Mouse (Mus musculus) B cell, adult 2 months (primary cell): Measurements from ENCODE around the gene Ush1g.

Source experiments
- DNase-seq, 2 experiments: peaks; one replicate each; pipeline ENCODE4 v3.0.0; 2022

Gene Ush1g

DNA sequence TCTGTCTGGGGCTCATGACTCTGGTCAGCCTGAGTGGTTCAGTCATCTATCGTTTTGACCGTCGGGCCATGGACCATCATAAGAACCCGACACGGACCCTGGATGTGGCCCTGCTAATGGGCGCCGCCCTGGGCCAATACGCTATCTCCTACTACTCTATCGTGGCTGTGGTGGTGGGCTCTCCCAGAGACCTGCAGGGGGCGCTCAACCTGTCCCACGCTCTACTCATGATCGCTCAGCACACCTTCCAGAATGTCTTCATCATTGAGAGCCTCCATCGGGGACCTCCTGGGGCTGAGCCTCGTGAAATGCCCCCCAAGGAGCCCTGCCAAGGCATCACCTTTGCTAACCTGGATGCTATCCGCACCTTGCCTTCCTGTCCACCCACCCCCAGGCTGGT is 7.5 kb upstream of the Ush1g start:
- peak; percentile 35 to 38 for DNase-seq

- DNase-seq, result no peak
These were observed 4.9 kb upstream of the Ush1g start for GRCm38 (mm10) chr11:115326730-115327129.

- no peak for DNase-seq
These were observed 1.5 kb upstream of the Ush1g start for GRCm38 (mm10) chr11:115323354-115323753.

DNA sequence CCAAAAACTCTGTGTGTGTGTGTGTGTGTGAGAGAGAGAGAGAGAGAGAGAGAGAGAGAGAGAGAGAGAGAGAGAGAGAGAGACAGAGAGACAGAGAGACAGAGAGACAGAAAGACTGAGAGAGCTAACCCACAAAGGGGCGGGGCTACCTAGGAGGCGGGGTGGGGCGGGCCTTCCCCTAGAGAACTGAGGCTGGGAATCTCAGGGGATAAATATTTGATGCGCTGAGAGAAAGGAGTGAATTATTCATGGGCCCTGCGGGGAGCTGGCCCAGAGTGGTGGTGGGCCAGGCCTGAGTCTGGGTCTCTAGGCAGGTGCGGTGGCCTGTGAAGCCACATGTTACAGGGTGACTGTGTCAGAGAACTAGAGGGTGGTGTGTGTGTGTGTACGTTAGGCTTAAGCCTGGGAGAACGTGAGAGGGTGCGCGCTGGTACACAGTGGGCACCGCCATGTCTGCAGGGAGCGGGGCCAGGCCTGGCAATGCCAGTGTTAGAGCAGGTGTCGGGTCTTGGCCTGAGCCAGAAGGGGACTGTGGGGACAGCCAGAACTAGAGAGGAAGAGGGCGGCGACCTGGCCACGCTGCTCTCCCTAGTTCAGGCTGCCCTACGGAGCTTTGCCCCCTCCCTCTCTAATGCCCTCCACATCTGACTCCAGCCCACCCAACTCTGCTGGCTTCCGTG is 2.0 kb downstream of the Ush1g start:
- no peak for DNase-seq

DNA sequence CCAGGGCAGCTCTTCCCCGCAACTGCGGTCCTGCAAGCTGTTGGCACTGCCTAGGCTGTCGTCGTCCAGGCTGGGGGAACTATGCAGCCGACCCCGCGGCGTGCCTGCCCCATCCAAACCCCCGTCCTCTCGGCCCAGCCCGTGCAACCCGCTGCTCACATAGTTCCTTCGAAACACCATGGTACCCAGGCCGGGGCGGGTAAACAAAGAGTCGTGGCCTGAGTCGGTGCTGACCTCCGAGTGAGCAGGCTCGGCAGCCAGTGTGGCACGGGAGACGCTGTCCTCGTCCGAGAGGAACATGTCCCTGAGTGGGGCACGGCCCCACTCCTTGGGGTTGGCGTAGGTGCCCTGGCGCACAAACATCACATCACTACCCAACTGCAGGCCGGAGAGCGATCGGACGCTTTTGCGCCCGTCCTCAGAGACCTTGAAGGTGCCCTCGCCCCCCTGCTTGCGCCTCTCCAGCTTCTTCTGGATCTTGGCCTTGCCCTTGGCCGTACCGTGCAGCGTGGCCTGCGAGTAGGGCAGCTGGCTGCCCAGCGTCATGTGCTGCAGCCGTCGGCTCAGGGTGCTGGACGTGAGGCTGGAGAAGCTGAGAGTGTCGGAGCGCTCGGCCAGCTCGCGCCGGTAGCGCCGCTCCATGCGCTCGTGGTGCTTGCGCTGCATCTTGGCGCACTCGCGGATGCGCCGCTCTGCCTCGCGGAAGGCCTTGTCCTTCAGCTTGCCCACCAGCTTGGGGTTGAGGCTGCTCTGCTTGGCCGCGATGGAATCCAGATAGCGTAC is 3.4 kb downstream of the Ush1g start:
- DNase-seq, result no peak

- no peak for DNase-seq
These were observed 4.6 kb downstream of the Ush1g start for GRCm38 (mm10) chr11:115317204-115317603.

- no peak for DNase-seq
These were observed 7.6 kb downstream of the Ush1g start for GRCm38 (mm10) chr11:115314249-115314648.

DNA sequence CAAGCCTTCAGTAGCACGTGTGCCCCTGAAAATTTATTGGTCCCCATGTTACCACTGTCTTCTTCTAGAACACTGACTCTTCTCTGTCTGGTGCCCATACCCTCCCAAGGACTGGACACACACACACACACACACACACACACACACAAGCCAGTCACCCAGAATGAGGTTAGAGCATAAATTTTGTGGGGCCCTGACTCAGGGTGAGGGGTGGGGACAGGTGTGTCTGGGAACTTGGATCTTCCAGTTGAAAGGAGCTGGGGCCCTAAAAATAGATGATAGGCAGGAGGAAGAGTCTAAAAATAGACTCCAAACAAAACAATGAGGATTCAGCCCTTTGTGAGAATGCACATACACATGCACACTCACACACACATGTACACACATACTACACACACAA is 13.1 kb downstream of the Ush1g start:
- DNase-seq, result no peak

DNA sequence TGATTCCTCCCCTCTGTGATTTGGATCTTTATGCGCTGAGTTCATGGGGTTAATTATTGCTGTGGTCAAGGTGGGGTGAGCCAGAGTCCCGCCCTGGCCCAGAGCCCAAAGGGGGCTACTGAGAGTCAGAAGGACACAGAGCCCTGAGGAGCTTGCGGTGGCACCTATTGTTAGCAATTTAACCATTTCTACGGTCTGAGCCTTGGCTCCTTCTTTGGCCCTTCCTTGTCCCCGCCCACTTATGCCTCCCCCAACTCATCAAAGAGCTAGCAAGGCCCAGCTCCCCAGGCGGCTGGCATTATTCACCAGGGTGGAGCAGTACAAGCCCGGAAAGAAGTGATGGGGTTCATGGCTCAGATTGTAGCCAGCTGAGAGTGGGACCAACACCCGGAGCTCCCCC is 15.0 kb downstream of the Ush1g start, which contains the start of gene Otop2:
Gene Otop2 (plus strand): TSS at position 301 of the 400 bp plus-strand sequence.
- DNase-seq, result no peak

GRCm38 (mm10) chr11:115303167-115303566 is 18.7 kb downstream of the Ush1g start:
- DNase-seq, result no peak

GRCm38 (mm10) chr11:115301351-115301750 is 20.5 kb downstream of the Ush1g start:
- no peak for DNase-seq

DNA sequence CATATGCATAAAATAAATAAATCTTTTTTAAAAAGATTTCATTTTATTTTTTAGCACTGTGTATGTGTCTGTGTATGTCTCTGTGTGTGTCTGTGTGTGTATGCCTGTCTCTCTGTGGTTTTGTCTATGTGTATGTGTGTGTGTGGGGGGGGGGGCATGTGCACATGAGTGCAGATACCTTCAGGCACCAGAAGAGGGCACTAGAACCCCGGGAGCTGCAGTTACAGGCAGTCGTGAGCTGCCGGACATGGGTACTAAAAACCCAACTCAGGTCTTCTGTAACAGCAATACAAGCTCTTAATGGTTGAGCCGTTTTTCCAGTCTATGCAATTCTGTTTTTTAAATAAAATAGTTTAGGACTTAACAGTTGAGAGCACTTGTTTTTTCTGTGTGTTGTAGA is 21.1 kb downstream of the Ush1g start:
- DNase-seq, result no peak

DNA sequence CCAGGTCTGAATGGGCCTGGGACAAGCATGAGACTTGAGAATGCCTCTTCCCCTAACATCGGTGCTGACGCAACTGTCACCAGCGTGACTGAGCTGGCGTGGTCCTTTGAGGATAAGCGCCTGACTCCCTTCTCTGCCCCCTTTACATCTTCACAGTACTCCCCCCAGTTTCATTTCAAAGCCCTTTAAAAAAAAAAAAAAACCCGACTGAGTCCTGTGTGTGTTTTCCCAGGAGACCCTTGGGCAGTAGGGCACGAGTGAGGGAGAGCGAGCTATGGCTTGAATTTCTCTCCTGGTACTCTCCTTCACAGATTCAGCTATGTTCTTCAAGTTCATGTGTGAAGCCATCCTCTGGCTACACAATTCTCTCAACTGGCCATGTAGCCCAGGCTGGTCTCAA is 23.7 kb downstream of the Ush1g start:
- no peak for DNase-seq

GRCm38 (mm10) chr11:115297214-115297826 is 24.5 kb downstream of the Ush1g start, which contains the start of gene Fads6:
Fads6 (minus strand) TSS chr11:115297663.
- peak; percentile 47 to 50 for DNase-seq

DNA sequence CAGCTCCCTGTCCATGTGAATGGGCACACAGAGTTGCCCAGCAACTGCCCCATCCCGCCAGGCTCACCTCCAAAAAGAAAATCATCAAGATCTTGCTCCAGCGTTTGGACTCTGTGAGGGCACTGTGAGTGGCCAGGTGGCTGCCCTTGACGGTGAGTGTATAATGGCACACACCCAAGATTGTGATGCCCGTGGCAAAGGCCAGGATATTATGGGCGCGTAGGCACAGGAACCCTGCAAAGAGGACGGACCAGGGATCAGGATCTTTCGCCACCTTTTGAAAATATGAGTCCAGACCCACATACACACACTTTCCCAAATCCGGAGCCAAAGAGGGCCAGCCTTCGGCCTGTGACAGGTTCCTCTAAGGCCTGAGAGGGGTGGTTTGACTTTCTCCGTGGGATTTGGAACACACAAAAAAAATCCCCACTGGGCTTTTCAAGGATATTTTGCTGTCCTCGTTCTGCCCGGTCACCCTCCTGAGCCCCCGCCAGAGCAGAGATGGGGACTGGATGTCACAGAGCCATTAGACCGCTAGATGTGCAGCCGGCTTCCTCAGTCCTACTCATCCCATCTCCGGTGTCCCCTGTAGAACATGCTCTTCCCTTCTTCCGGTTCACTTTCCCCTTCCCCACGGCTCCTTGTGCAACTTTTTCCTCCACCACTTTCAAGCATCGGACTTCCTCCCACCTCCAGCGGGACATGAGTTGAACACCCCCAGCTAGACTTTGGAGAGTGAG is 25.2 kb downstream of the Ush1g start:
- DNase-seq, result no peak

DNA sequence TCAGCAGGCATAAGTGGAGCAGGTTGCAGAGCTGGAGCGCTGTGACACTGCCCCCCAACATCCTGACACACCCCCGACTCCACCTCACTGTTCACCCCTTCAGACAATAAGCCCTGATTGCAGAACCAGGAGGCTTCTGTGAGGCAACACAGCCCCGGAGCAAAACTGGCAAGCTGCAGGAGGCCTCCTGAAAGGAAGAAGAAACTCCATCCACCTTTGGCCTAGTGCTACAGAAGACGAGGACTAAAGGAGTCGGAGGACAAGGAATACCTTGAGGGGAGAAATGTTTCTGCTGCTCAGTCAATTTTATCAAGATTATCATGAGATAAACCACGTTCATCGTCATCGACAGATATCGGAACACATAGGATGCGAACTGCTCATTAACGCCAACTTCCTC is 25.9 kb downstream of the Ush1g start:
- no peak for DNase-seq

DNA sequence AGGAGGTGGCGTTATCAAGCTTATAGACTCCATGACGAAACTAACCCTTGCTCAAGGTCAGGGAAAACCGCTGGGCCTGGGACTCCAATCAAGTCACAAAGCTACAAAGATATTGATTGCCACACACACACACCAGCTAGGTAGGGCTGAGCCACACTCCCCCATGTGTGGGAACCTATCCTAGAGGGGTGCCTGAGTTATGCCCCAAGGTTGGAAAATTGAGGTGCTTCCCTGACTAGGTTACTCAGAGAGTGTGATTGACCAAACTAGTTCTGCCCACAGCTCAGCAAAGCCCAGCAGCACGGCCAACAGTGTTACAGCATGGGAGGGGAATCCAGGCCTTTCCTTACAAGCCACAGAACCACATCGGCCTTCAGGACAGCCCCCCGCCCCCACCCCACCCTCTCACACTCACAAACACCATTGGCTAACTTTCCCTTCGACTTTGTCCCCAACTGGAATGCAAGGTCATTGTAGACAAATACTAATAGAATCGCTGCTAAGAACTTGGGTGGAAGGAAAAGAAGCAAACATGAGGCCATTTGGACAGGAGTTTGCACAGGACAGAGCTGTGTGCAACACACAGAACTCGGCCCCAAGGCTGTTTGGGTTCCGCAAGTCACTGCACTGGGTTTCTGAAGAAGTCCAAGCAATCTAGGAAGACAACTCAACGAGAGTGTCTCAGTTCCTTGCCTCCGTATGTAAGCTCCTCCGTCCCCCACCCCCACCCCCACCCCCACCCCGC is 29.0 kb downstream of the Ush1g start:
- no peak for DNase-seq

DNA sequence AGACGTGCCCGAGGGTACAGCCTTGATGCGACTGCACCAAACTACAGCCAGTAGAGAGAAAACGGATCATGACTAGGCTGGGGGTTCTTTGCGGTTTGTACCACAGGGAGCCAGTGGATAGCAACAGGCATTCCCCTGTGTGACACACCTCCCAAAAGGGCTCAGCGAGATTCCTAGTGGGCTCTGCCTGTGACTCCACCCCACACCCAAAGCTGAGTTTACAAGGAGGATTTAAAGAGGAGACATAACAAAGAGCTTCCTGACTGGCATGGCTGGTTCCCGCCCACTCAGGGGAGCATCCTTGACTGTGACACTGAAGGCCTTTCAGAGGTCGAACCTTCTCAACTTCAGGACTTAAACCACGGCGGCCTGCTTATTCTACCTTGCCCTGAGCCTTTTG is 30.3 kb downstream of the Ush1g start:
- no peak for DNase-seq

- DNase-seq, result no peak
These were observed 30.9 kb downstream of the Ush1g start for GRCm38 (mm10) chr11:115290919-115291318.

DNA sequence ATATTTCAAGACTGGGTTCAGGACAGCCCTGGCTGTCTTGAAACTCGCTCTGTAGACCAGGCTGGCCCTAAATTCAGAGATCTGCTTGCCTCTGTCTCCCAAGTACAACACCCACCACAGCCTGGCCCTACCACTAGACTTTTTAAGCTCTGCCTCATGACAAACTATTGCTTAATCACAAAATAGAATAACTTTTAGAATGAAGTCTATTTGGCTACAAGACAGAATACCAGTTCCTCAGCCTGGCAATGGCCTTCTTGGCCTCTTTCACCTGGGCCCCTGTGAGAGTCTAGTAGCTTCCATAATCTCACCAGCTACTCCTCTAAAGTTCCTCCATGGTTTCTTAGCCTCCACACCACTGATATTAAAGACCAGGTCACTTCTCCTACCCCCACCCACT is 31.5 kb downstream of the Ush1g start:
- DNase-seq, result no peak

GRCm38 (mm10) chr11:115289885-115290284 is 32.0 kb downstream of the Ush1g start:
- no peak for DNase-seq

GRCm38 (mm10) chr11:115288305-115288704 is 33.5 kb downstream of the Ush1g start:
- DNase-seq, result no peak
